Mouse (Mus musculus): ENCODE measurements around the gene Hddc3. TPM values are rescaled to one million over a fixed set of nuclear protein-coding genes. Genes with fewer than 3 reads are reported as not detected.
"Not testable (repeated sequence)": the region's sequence is repeated elsewhere in the genome, so short reads cannot be mapped to it uniquely, and the experiment has no call there.

The Hddc3 gene
- total RNA-seq, 2 experiments from 2014 or later = 6.7 to 11.1 TPM

DNA sequence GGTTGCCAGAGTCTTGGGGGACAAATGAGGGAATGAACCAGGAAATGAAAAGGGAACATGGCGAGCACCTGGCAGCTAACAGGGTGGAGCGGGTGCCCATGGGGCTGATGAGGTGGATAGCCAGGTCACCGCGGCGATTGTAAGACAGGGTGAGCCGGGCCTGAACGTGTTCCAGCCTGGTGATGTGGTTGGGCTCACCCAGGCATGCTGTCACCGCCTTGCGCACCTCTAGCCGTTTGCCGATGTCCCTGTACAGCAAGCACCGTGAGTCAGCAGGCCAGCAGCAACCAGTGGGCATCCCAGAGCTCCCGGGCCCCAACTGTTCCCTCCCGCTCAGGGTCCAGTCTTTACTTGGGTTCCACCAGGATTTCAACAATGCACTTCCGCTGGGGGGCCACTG, 49.2 kb downstream of the Hddc3 start:
- ATAC-seq (ENCODE audit: poor library complexity, severe bottlenecking) = no peak

DNA sequence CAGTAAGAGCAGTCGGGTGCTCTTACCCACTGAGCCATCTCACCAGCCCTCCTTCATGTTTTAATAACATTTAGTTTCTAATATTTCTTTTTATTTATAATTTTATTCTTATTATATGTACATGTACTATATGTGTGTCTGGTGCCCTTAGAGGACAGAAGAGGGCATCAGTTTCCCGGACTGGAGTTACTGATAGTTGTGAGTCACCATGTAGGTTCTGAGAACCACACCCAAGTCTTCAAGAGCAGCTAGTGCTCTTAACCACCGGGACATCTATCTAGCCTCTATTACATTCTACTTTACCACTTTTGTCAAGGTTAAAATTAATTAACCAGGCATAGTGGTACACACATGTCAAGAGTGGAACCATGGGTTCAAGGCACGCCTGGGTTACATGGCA, 51.7 kb downstream of the Hddc3 start:
- ATAC-seq (ENCODE audit: poor library complexity, severe bottlenecking) = no peak

DNA sequence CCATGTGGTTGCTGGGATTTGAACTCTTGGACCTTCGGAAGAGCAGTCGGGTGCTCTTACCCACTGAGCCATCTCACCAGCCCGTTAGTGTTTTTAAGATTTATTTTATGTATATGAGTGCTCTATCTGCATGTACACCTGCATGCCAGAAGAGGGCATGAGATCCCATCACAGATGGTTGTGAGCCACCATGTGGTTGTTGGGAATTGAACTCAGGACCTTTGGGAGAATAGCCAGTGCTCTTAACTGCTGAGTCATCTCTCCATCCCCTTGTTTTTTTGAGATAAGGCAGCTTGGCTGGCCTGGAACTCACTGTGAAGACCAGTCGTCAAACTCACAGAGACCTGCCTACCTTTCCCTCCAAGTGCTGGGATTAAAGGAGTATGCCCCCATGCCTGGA, 53.5 kb downstream of the Hddc3 start:
- not testable (repeated sequence) for ATAC-seq (ENCODE audit: poor library complexity, severe bottlenecking)

DNA sequence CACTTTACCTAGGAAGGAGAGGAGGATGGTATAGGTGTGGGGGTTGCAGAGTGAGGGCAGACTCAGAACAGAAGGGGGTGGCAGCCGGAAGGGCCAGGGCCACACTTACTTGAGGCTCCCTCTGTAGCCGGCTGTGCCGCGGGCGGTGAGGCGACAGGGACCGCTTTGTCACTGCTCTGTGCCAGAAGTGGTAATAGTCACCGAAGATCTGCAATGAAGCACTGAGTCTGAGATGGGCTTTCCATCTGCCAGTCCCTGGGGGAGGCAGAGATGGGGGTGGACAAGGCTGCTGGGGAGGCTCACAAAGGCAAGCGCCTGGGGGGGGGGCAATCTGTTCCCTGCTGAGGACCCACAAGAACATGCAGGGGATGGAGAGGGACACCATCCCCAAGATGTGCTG, 55.1 kb downstream of the Hddc3 start:
- no peak for ATAC-seq (ENCODE audit: poor library complexity, severe bottlenecking)

DNA sequence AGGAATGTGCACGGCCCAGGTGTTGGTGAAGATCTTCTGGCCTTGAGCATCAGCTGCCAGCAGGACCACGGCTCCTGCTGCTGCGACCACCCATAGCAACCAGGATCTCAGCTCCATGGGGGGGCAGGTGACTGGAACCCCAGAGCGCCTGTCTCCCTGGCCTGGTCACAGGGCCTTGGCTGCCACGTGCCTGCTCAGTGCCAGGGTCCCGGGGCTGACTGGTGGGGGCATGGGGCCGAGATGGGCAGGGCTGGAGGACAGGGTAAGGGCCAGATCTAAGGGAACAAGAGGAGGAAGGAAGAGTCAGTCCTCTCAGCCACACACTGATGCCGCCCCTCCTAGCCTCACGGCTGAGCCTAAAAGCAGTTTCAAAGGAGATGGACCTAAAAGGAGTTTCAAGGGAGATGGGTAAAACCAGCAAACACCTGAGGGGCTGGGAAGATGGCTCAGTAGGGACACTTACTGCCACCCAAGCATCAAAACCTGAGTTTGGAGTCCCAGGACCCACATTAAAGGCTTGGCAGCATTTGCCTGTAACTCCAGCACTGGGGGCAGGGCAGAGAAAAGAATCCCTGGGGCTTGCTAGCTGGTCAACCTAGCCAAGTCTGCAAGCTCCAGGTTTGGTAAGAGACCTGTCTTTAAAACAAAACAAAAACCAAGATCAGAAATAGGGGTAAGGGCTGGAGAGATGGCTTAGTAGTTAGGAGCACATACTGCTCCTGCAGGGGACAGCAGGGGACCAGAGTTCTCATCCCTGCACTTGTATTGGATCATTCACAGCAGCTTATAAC, 55.9 kb downstream of the Hddc3 start:
- ATAC-seq (ENCODE audit: poor library complexity, severe bottlenecking) = no peak

DNA sequence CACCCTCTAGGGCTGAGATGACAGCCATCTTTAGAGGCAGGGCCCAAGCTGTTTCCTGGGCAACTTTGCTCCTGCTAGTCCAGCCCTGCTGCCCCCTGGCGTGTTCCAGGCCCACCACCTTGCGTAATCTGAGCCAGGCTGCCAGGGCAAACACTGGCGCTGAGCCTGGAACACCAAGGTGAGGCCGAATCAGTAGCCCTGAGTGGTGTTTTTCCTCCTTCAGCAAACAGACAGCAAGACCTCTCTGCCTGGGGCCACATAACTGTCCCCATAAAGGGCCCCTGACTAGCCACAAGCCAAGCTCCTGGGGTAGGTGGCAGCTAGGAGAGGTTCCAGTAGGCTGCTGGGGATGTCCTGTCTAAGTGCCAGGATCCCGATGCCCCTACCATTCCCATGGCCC, 57.2 kb downstream of the Hddc3 start:
- no peak for ATAC-seq (ENCODE audit: poor library complexity, severe bottlenecking)

Other genes with a start within 250 kb of the Hddc3 start
- 74.9 and 77.7 TPM in 2 replicates for gene Idh2, start 227.7 kb upstream of the Hddc3 start, total RNA-seq (2015)
- gene Idh2, start 227.7 kb upstream of the Hddc3 start, total RNA-seq (2017) = 85.5 and 90.4 TPM in 2 replicates
- 10.1 and 13.7 TPM in 2 replicates for gene Sema4b, start 156.3 kb upstream of the Hddc3 start, total RNA-seq (2015)
- 10.5 and 11.1 TPM in 2 replicates for gene Sema4b, start 156.3 kb upstream of the Hddc3 start, total RNA-seq (2017)
- 107 and 134 TPM in 2 replicates for gene Cib1, start 110.3 kb upstream of the Hddc3 start, total RNA-seq (2015)
- 86.5 and 98.1 TPM in 2 replicates for gene Cib1, start 110.3 kb upstream of the Hddc3 start, total RNA-seq (2017)
- gene Gdpgp1, start 110.2 kb upstream of the Hddc3 start, total RNA-seq (2015) = 5.2 and 5.4 TPM in 2 replicates
- gene Gdpgp1, start 110.2 kb upstream of the Hddc3 start, total RNA-seq (2017) = 1.9 and 2.7 TPM in 2 replicates
- gene Ttll13, start 96.7 kb upstream of the Hddc3 start, total RNA-seq (2015) = 0.07 TPM in 1 of 2 replicates, not detected in the other
- 0.12 TPM in 1 of 2 replicates, not detected in the other for gene Ttll13, start 96.7 kb upstream of the Hddc3 start, total RNA-seq (2017)
- gene Ngrn, start 81.9 kb upstream of the Hddc3 start, total RNA-seq (2015) = 24.8 and 28.1 TPM in 2 replicates
- gene Ngrn, start 81.9 kb upstream of the Hddc3 start, total RNA-seq (2017) = 21.4 and 21.8 TPM in 2 replicates
- gene Vps33b, start 73.5 kb upstream of the Hddc3 start, total RNA-seq (2015) = 15.1 and 31.9 TPM in 2 replicates
- gene Vps33b, start 73.5 kb upstream of the Hddc3 start, total RNA-seq (2017) = 23.1 and 29.8 TPM in 2 replicates
- 151 and 153 TPM in 2 replicates for gene Prc1, start 48.7 kb upstream of the Hddc3 start, total RNA-seq (2015)
- gene Prc1, start 48.7 kb upstream of the Hddc3 start, total RNA-seq (2017) = 210 and 224 TPM in 2 replicates
- gene Rccd1, start 18.6 kb upstream of the Hddc3 start, total RNA-seq (2015) = 2.6 and 4.2 TPM in 2 replicates
- 7.3 and 10.3 TPM in 2 replicates for gene Rccd1, start 18.6 kb upstream of the Hddc3 start, total RNA-seq (2017)
- 4.1 and 4.7 TPM in 2 replicates for gene Unc45a, start 2.1 kb upstream of the Hddc3 start, total RNA-seq (2015)
- gene Unc45a, start 2.1 kb upstream of the Hddc3 start, total RNA-seq (2017) = 7.2 and 13.0 TPM in 2 replicates
- 23.3 and 25.3 TPM in 2 replicates for gene Man2a2, start 28.3 kb downstream of the Hddc3 start, total RNA-seq (2015)
- 27.8 and 39.5 TPM in 2 replicates for gene Man2a2, start 28.3 kb downstream of the Hddc3 start, total RNA-seq (2017)
- gene Fes, start 44.8 kb downstream of the Hddc3 start, total RNA-seq (2015) = 260 and 265 TPM in 2 replicates
- 252 and 267 TPM in 2 replicates for gene Fes, start 44.8 kb downstream of the Hddc3 start, total RNA-seq (2017)
- 28.0 and 34.1 TPM in 2 replicates for gene Furin, start 62.3 kb downstream of the Hddc3 start, total RNA-seq (2015)
- gene Furin, start 62.3 kb downstream of the Hddc3 start, total RNA-seq (2017) = 13.8 and 21.3 TPM in 2 replicates
- gene Blm, start 192.0 kb downstream of the Hddc3 start, total RNA-seq (2015) = 38.8 and 45.4 TPM in 2 replicates
- 27.1 and 30.9 TPM in 2 replicates for gene Blm, start 192.0 kb downstream of the Hddc3 start, total RNA-seq (2017)

All from megakaryocyte, adult 5-6 weeks (primary cell).